8 mouse cellular contexts compared by ENCODE assay signal in the genomic region with DNA sequence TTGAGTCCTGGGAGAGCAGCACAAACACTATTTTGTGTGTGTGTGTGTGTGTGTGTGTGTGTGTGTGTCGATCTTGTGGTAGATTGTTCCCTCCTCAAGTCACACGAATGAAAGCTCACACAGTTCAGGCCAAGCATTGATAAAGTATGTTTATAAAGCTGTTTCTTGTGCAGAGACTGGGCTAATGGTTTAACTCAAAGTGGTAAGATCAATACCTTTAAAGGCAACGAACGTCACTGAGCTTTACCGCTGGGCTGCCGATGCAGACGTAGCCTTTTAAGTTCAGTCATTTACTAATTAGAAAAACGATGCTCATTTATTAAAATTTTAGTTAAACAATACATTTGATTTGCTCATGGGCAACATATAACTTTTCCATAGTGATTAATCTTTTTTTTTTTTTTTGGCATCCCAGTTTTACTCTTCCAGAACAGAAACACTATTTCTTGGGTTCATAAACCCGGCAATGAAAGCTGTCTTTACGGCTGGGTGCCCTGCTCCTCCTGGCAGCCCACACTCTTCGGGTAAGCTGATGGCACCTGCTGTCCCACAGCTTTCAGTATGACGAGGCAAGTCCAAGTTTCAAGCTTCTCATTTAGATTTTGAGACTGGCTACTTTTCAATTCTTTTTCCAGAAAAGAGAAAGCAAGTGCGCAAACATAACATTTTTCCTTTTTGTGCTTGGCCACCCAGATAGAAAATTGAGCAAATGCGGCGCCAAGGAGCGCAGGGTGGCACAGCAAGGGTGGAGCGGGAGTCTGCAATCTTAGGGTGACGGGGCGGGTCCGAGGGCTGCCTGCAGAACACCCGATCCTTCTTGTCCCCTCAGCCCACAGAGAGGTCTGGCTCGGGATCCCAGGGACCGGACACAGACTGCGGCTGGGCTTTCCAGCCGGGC. TPM values are rescaled to one million over a fixed set of nuclear protein-coding genes. Genes with fewer than 3 reads are reported as not detected.
DNase-seq lines count a peak whose midpoint lies in the region; ATAC-seq and TF ChIP-seq lines count a peak whose summit lies in the region.

No protein-coding gene starts in this region.

- no peaks in the 10 kb centered on the region for H3K27me3 ChIP-seq in limb, embryonic 12.5 days
- H3K27me3 ChIP-seq in neural tube, embryonic 14.5 days (ENCODE audit: control insufficient read depth, insufficient read depth, low read length): no peaks in the 10 kb centered on the region

- peak overlapping the region; percentile 67 for H3K4me2 ChIP-seq in limb, embryonic 12.5 days
- H3K4me2 ChIP-seq in neural tube, embryonic 14.5 days (ENCODE audit: low read depth, low read length): peak overlapping the region; percentile 66

- H3K4me3 ChIP-seq in embryonic fibroblast, embryonic 13.5 days (ENCODE audit: insufficient read depth, low read length): peak overlapping the region; percentile 58
- peak overlapping the region; percentile 83 for H3K4me3 ChIP-seq in limb, embryonic 12.5 days (replicated peaks)
- peak overlapping the region; percentile 92 for H3K4me3 ChIP-seq in neural tube, embryonic 14.5 days (ENCODE audit: low read depth, low read length)

- peak; percentile 11 to 13 for DNase-seq in kidney, postnatal 4 days
- no peak for DNase-seq in kidney, postnatal 10 days
- peak; percentile 36 for DNase-seq in NIH3T3 (ENCODE audit: low read depth)
- no peak for DNase-seq in layer of hippocampus, postnatal 10 days (ENCODE audit: low spot score in 2 of 2)
- DNase-seq in left cerebral cortex, adult 11 months (ENCODE audit: low spot score): no peak

- TF ChIP-seq POLR2A in embryonic fibroblast, embryonic 13.5 days (IDR thresholded peaks at IDR 0.05; ENCODE audit: low read depth, low read length): 0 out of 2 replicates have a peak, but pooled peaks have one; percentile 47

- no peak for TF ChIP-seq CTCF in embryonic fibroblast, embryonic 13.5 days (IDR thresholded peaks at IDR 0.05; ENCODE audit: borderline replicate concordance, insufficient read depth, low read length)

- WGBS in limb, embryonic 12.5 days: 10% methylated on average over 25 of the region's 25 CpGs
- WGBS in neural tube, embryonic 14.5 days: 5% methylated on average over 24 of the region's 25 CpGs

- peaks cover 7% of the 10 kb centered on the region for H3K4me1 ChIP-seq in embryonic fibroblast, embryonic 13.5 days (ENCODE audit: control insufficient read depth, insufficient read depth, low read length)
- peaks cover 15% of the 10 kb centered on the region for H3K4me1 ChIP-seq in limb, embryonic 12.5 days (replicated peaks)
- H3K4me1 ChIP-seq in neural tube, embryonic 14.5 days (ENCODE audit: control insufficient read depth, insufficient read depth, low read length): peaks cover 7% of the 10 kb centered on the region

- ATAC-seq in limb, embryonic 12.5 days (ENCODE audit: insufficient number of reproducible peaks, insufficient read depth, low FRiP score, low TSS enrichment, low read depth): no peak
- ATAC-seq in neural tube, embryonic 14.5 days (ENCODE audit: low read depth): peak; percentile 54

- H3K27ac ChIP-seq in embryonic fibroblast, embryonic 13.5 days (ENCODE audit: insufficient read depth, low read length): peak overlapping the region; percentile 99
- peak overlapping the region; percentile 99 for H3K27ac ChIP-seq in limb, embryonic 12.5 days
- peak overlapping the region; percentile 100 for H3K27ac ChIP-seq in neural tube, embryonic 14.5 days (ENCODE audit: low read depth, low read length)

- peak overlapping the region; percentile 98 for H3K9ac ChIP-seq in limb, embryonic 12.5 days (replicated peaks)
- H3K9ac ChIP-seq in neural tube, embryonic 14.5 days (replicated peaks; ENCODE audit: low read depth, low read length): peak overlapping the region; percentile 99

- H3K9me3 ChIP-seq in limb, embryonic 12.5 days: no peaks in the 10 kb centered on the region
- H3K9me3 ChIP-seq in neural tube, embryonic 14.5 days (ENCODE audit: control insufficient read depth, low read length): no peaks in the 10 kb centered on the region

- no peaks in the 10 kb centered on the region for H3K36me3 ChIP-seq in limb, embryonic 12.5 days
- no peaks in the 10 kb centered on the region for H3K36me3 ChIP-seq in neural tube, embryonic 14.5 days (ENCODE audit: control insufficient read depth, insufficient read depth, low read length)

RNA-seq across cellular contexts. Expression of gene Itgb1, which starts 0.6 kb away (rescaled TPM):
- polyA plus RNA-seq in embryonic fibroblast, embryonic 13.5 days (2011; ENCODE audit: insufficient read length, low read depth, missing spikeins): 1,192 and 1,667 TPM in 2 replicates
- polyA plus RNA-seq in limb, embryonic 12.5 days (2016; fragmentation: Nextera tagmentation; extraction: Ambion mirVana): 202 and 215 TPM in 2 replicates
- 69.9 and 128 TPM in 2 replicates for polyA plus RNA-seq in neural tube, embryonic 14.5 days (2014; fragmentation: Nextera tagmentation; extraction: Ambion mirVana)
- 10 to 100 TPM; 90.7 to 92.0 TPM for total RNA-seq in layer of hippocampus, postnatal 10 days (2021)

Comparison
In these comparisons a context has a peak if more than half of its experiments do, and no peak if none do; other contexts are left out.
1. DNase-seq: peak in kidney, postnatal 4 days (2 of 2) and NIH3T3 (single experiment); none in kidney, postnatal 10 days (single experiment), layer of hippocampus, postnatal 10 days (0 of 2) and left cerebral cortex, adult 11 months (single experiment).
2. Peak in every context shown above with its lines, with median percentiles within 50 percentile points of each other: H3K27ac ChIP-seq and H3K4me3 ChIP-seq.